Mouse (Mus musculus): ENCODE measurements at regions not wholly inside any gene's neighbourhood (a gene's known extent, or its start where the extent isn't known, plus 50 kb on each side); places are given as distances from the start of the nearest gene placed in this dataset.

- TF ChIP-seq CTCF (IDR thresholded peaks at IDR 0.05) (no peak), POLR2A (IDR thresholded peaks at IDR 0.05; ENCODE audit: insufficient read depth, low read depth, low read length) (no peak)
Measured at GRCm38 (mm10) chr6:100148751-100149457, 138.4 kb downstream of the Rybp start.
